Mouse (Mus musculus) erythroblast, embryonic 14.5 days (primary cell): ENCODE measurements around the gene Ddx3x.

Source experiments
- GATA1 ChIP-seq: IDR thresholded peaks from 2 replicates; pipeline ENCODE4 v1.6.1; 2012; ENCODE audit warnings: low read length, inconsistent platforms, mixed read lengths
- TAL1 ChIP-seq: IDR thresholded peaks from 3 replicates; pipeline ENCODE4 v1.6.1; 2012; ENCODE audit warnings: low read length, inconsistent platforms, mixed read lengths

GRCm38 (mm10) chrX:13244588-13244987 lies 36.2 kb upstream of the Ddx3x start:
- no peak for TF ChIP-seq GATA1
- no peak for TF ChIP-seq TAL1
